Mouse (Mus musculus) liver, adult 2 months (tissue): ENCODE results near the gene Car11. TPM values are rescaled to one million over a fixed set of nuclear protein-coding genes. Genes with fewer than 3 reads are reported as not detected.

ENCODE experiments used
- DNase-seq: peaks from one replicate; pipeline ENCODE4 v3.0.0-alpha.2; 2011; ENCODE audit warnings: low read depth, low spot score; ENCODE audit errors: extremely low read depth
- H3K27ac ChIP-seq: fragments of 200-500 bp; replicated peaks from 2 replicates; pipeline ENCODE4 v1.5.1; 2012; ENCODE audit warnings: low read depth, mild to moderate bottlenecking, control low read depth, inconsistent platforms, low read length; ENCODE audit not compliant: insufficient read depth
- H3K27me3 ChIP-seq: fragments of 200-500 bp; 2 replicates; pipeline ENCODE4 v1.6.1; 2012; ENCODE audit warnings: mild to moderate bottlenecking, moderate library complexity, low read length, inconsistent platforms; ENCODE audit not compliant: control insufficient read depth, insufficient read depth
- H3K36me3 ChIP-seq: fragments of 200-500 bp; 2 replicates; pipeline ENCODE4 v1.6.1; 2012; ENCODE audit warnings: low read length, inconsistent platforms; ENCODE audit not compliant: control insufficient read depth, insufficient read depth
- H3K4me1 ChIP-seq: fragments of 200-500 bp; 2 replicates; pipeline ENCODE4 v1.6.1; 2011; ENCODE audit warnings: low read length; ENCODE audit not compliant: control insufficient read depth, insufficient read depth
- H3K4me3 ChIP-seq: fragments of 200-500 bp; 2 replicates; pipeline ENCODE4 v1.5.1; 2011; ENCODE audit warnings: low read depth, mild to moderate bottlenecking, control low read depth, low read length, moderate library complexity; ENCODE audit not compliant: insufficient read depth
- H3K79me2 ChIP-seq: fragments of 200-500 bp; 2 replicates; pipeline ENCODE4 v1.6.1; 2012; ENCODE audit warnings: inconsistent platforms, mild to moderate bottlenecking, low read length, moderate library complexity; ENCODE audit not compliant: control insufficient read depth, insufficient read depth
- H3K9ac ChIP-seq: fragments of 200-500 bp; 2 replicates; pipeline ENCODE4 v1.6.1; 2012; ENCODE audit warnings: low read depth, mild to moderate bottlenecking, control low read depth, inconsistent platforms, low read length
- CTCF ChIP-seq: fragments of 200-500 bp; IDR thresholded peaks from 2 replicates; pipeline ENCODE4 v1.5.1; 2011; ENCODE audit warnings: low read depth, low read length, control low read depth
- POLR2A ChIP-seq: fragments of 200-500 bp; IDR thresholded peaks from 2 replicates; pipeline ENCODE4 v1.6.1; 2011; ENCODE audit warnings: low read length, control low read depth; ENCODE audit not compliant: insufficient read depth; ENCODE audit errors: extremely low read depth
- WGBS: fragments of 180-500 bp; shearing (Covaris S2); methylation state at CpG from one replicate; pipeline ENCODE4 v1.1.7; 2018; 5-methylcytosine and 5-hydroxymethylcytosine counted together
- polyA plus RNA-seq: library from polyadenylated mRNA; depleted of rRNA; stranded (reverse); fragments of >200 nt; gene quantifications from 2 replicates; pipeline ENCODE4 v1.2.3, GENCODE M21; 2012; rRNA removed
- total RNA-seq: library from RNA; depleted of rRNA; stranded (reverse); fragments of >200 nt; gene quantifications from 2 replicates; pipeline ENCODE4 v1.2.3, GENCODE M21; 2014; rRNA removed

Car11 gene
- total and polyA plus RNA-seq, 2 experiments: 0.09 to 0.59 TPM

- DNase-seq: peak; percentile 41
- no peaks in the 10 kb centered on the region; the same call in 1 of the 2 replicates for H3K27me3 ChIP-seq
- H3K4me3 ChIP-seq: no peak overlapping the region
- TF ChIP-seq POLR2A (no peak), CTCF (no peak)
- no peak overlapping the region for H3K9ac ChIP-seq
- H3K79me2 ChIP-seq: no peaks in the 10 kb centered on the region
- no peaks in the 10 kb centered on the region for H3K36me3 ChIP-seq
- no peak overlapping the region for H3K27ac ChIP-seq
- 16% methylated on average over 2 of the region's 2 CpGs for WGBS
- no peaks in the 10 kb centered on the region for H3K4me1 ChIP-seq
Observed at GRCm38 (mm10) chr7:45744387-45744786, 44.7 kb downstream of the Car11 start.

GRCm38 (mm10) chr7:45746518-45746917, 46.9 kb downstream of the Car11 start:
- no peaks in the 10 kb centered on the region; the same call in none of the 2 replicates for H3K27me3 ChIP-seq
- H3K36me3 ChIP-seq: no peaks in the 10 kb centered on the region
- no peak for DNase-seq
- H3K79me2 ChIP-seq: no peaks in the 10 kb centered on the region
- no peak overlapping the region for H3K9ac ChIP-seq
- H3K27ac ChIP-seq: no peak overlapping the region
- no peak overlapping the region for H3K4me3 ChIP-seq
- WGBS: 73% methylated on average over 6 of the region's 6 CpGs
- TF ChIP-seq POLR2A (no peak), CTCF (peak; percentile 57; the same call in 1 of the 2 replicates)
- no peaks in the 10 kb centered on the region for H3K4me1 ChIP-seq

GRCm38 (mm10) chr7:45747450-45747849, 47.8 kb downstream of the Car11 start:
- Histone ChIP-seq H3K27ac (no peak overlapping the region), H3K9ac (no peak overlapping the region), H3K27me3 (no peaks in the 10 kb centered on the region; the same call in none of the 2 replicates), H3K4me3 (no peak overlapping the region), H3K36me3 (no peaks in the 10 kb centered on the region), H3K4me1 (no peaks in the 10 kb centered on the region), H3K79me2 (no peaks in the 10 kb centered on the region)
- TF ChIP-seq CTCF (no peak), POLR2A (no peak)
- 90% methylated on average over 5 of the region's 5 CpGs for WGBS
- no peak for DNase-seq

GRCm38 (mm10) chr7:45748110-45748509, 48.5 kb downstream of the Car11 start:
- 70% methylated on average over 7 of the region's 7 CpGs for WGBS
- Histone ChIP-seq H3K9ac (no peak overlapping the region), H3K4me1 (no peaks in the 10 kb centered on the region), H3K27me3 (no peaks in the 10 kb centered on the region; the same call in none of the 2 replicates), H3K36me3 (no peaks in the 10 kb centered on the region), H3K27ac (no peak overlapping the region), H3K4me3 (no peak overlapping the region), H3K79me2 (no peaks in the 10 kb centered on the region)
- no peak for TF ChIP-seq POLR2A
- DNase-seq: no peak

GRCm38 (mm10) chr7:45749401-45749800, 49.8 kb downstream of the Car11 start:
- H3K36me3 ChIP-seq: no peaks in the 10 kb centered on the region
- H3K9ac ChIP-seq: no peak overlapping the region
- no peaks in the 10 kb centered on the region for H3K79me2 ChIP-seq
- H3K4me3 ChIP-seq: no peak overlapping the region
- H3K27me3 ChIP-seq: no peaks in the 10 kb centered on the region; the same call in none of the 2 replicates
- H3K4me1 ChIP-seq: no peaks in the 10 kb centered on the region
- 46% methylated on average over 10 of the region's 10 CpGs for WGBS
- no peak for DNase-seq
- no peak for TF ChIP-seq POLR2A
- TF ChIP-seq CTCF: no peak
- H3K27ac ChIP-seq: no peak overlapping the region

- TF ChIP-seq CTCF: no peak
- TF ChIP-seq POLR2A: no peak
- no peaks in the 10 kb centered on the region for H3K79me2 ChIP-seq
- H3K4me3 ChIP-seq: no peak overlapping the region
- DNase-seq: peak; percentile 12
- H3K36me3 ChIP-seq: no peaks in the 10 kb centered on the region
- H3K9ac ChIP-seq: no peak overlapping the region
- 46% methylated on average over 9 of the region's 9 CpGs for WGBS
- H3K27ac ChIP-seq: no peak overlapping the region
- H3K27me3 ChIP-seq: no peaks in the 10 kb centered on the region; the same call in none of the 2 replicates
- no peaks in the 10 kb centered on the region for H3K4me1 ChIP-seq
Observed at GRCm38 (mm10) chr7:45750162-45750561, 50.5 kb downstream of the Car11 start.

Other genes starting within 250 kb of the Car11 start
Only the 30 nearest of the 34 such genes appear.
- 0.07 and 0.18 TPM in 2 replicates for gene Tulp2, start 218.0 kb upstream of the Car11 start, total RNA-seq
- gene Tulp2, start 218.0 kb upstream of the Car11 start, polyA plus RNA-seq: 0.30 and 0.31 TPM in 2 replicates
- gene Gm45808, start 213.0 kb upstream of the Car11 start, total RNA-seq: 1.3 and 5.7 TPM in 2 replicates
- 0.28 and 1.5 TPM in 2 replicates for gene Gm45808, start 213.0 kb upstream of the Car11 start, polyA plus RNA-seq
- gene Dhdh, start 211.0 kb upstream of the Car11 start, total RNA-seq: 73.7 and 79.3 TPM in 2 replicates
- gene Dhdh, start 211.0 kb upstream of the Car11 start, polyA plus RNA-seq: 37.2 and 37.7 TPM in 2 replicates
- 68.1 and 84.8 TPM in 2 replicates for gene Nucb1, start 189.4 kb upstream of the Car11 start, total RNA-seq
- gene Nucb1, start 189.4 kb upstream of the Car11 start, polyA plus RNA-seq: 307 and 310 TPM in 2 replicates
- gene Ppp1r15a, start 173.6 kb upstream of the Car11 start, total RNA-seq: 4.3 and 4.4 TPM in 2 replicates
- gene Ppp1r15a, start 173.6 kb upstream of the Car11 start, polyA plus RNA-seq: 10.8 and 14.9 TPM in 2 replicates
- gene Plekha4, start 173.5 kb upstream of the Car11 start, total RNA-seq: 0.55 and 0.60 TPM in 2 replicates
- 1.00 and 1.8 TPM in 2 replicates for gene Plekha4, start 173.5 kb upstream of the Car11 start, polyA plus RNA-seq
- not detected in 2 replicates for gene Hsd17b14, start 144.9 kb upstream of the Car11 start, total RNA-seq
- not detected in 2 replicates for gene Hsd17b14, start 144.9 kb upstream of the Car11 start, polyA plus RNA-seq
- gene Bcat2, start 129.7 kb upstream of the Car11 start, total RNA-seq: 14.7 and 18.1 TPM in 2 replicates
- gene Bcat2, start 129.7 kb upstream of the Car11 start, polyA plus RNA-seq: 41.0 and 54.5 TPM in 2 replicates
- gene Fgf21, start 84.4 kb upstream of the Car11 start, total RNA-seq: 0.94 and 1.0 TPM in 2 replicates
- gene Fgf21, start 84.4 kb upstream of the Car11 start, polyA plus RNA-seq: 3.7 and 4.3 TPM in 2 replicates
- not detected in 2 replicates for gene Fut1, start 82.6 kb upstream of the Car11 start, total RNA-seq
- 0.15 and 0.21 TPM in 2 replicates for gene Fut1, start 82.6 kb upstream of the Car11 start, polyA plus RNA-seq
- 0.09 TPM in 1 of 2 replicates, not detected in the other for gene Izumo1, start 78.0 kb upstream of the Car11 start, total RNA-seq
- gene Izumo1, start 78.0 kb upstream of the Car11 start, polyA plus RNA-seq: 0.04 and 0.13 TPM in 2 replicates
- 2.3 and 4.3 TPM in 2 replicates for gene Rasip1, start 72.4 kb upstream of the Car11 start, total RNA-seq
- gene Rasip1, start 72.4 kb upstream of the Car11 start, polyA plus RNA-seq: 3.6 and 5.1 TPM in 2 replicates
- 0.07 and 0.09 TPM in 2 replicates for gene Mamstr, start 59.9 kb upstream of the Car11 start, total RNA-seq
- gene Mamstr, start 59.9 kb upstream of the Car11 start, polyA plus RNA-seq: 0.10 and 0.19 TPM in 2 replicates
- 0.18 TPM in 1 of 2 replicates, not detected in the other for gene Fut2, start 33.4 kb upstream of the Car11 start, total RNA-seq
- gene Fut2, start 33.4 kb upstream of the Car11 start, polyA plus RNA-seq: 0.05 and 0.14 TPM in 2 replicates
- gene Ntn5, start 15.8 kb upstream of the Car11 start, total RNA-seq: not detected in 2 replicates
- gene Ntn5, start 15.8 kb upstream of the Car11 start, polyA plus RNA-seq: not detected in 2 replicates
- gene Sec1, start 5.4 kb upstream of the Car11 start, total RNA-seq: not detected in 2 replicates
- not detected in 2 replicates for gene Sec1, start 5.4 kb upstream of the Car11 start, polyA plus RNA-seq
- 93.0 and 110 TPM in 2 replicates for gene Dbp, start 5.2 kb downstream of the Car11 start, total RNA-seq
- gene Dbp, start 5.2 kb downstream of the Car11 start, polyA plus RNA-seq: 8.6 and 17.0 TPM in 2 replicates
- 436 and 542 TPM in 2 replicates for gene Rpl18, start 15.6 kb downstream of the Car11 start, total RNA-seq
- gene Rpl18, start 15.6 kb downstream of the Car11 start, polyA plus RNA-seq: 366 and 534 TPM in 2 replicates
- 13.4 and 15.2 TPM in 2 replicates for gene Sphk2, start 18.2 kb downstream of the Car11 start, total RNA-seq
- 62.9 and 80.1 TPM in 2 replicates for gene Sphk2, start 18.2 kb downstream of the Car11 start, polyA plus RNA-seq
- gene Fam83e, start 21.4 kb downstream of the Car11 start, total RNA-seq: 0.18 TPM in 1 of 2 replicates, not detected in the other
- gene Fam83e, start 21.4 kb downstream of the Car11 start, polyA plus RNA-seq: 0.05 and 0.10 TPM in 2 replicates
- not detected in 2 replicates for gene Spaca4, start 26.0 kb downstream of the Car11 start, total RNA-seq
- not detected in 2 replicates for gene Spaca4, start 26.0 kb downstream of the Car11 start, polyA plus RNA-seq
- gene Lmtk3, start 83.9 kb downstream of the Car11 start, total RNA-seq: not detected in 2 replicates
- gene Lmtk3, start 83.9 kb downstream of the Car11 start, polyA plus RNA-seq: 0.02 TPM in 1 of 2 replicates, not detected in the other
- gene Sult2b1, start 84.8 kb downstream of the Car11 start, total RNA-seq: not detected in 2 replicates
- gene Sult2b1, start 84.8 kb downstream of the Car11 start, polyA plus RNA-seq: 0.10 TPM in 1 of 2 replicates, not detected in the other
- gene Cyth2, start 114.7 kb downstream of the Car11 start, total RNA-seq: 18.1 and 20.9 TPM in 2 replicates
- gene Cyth2, start 114.7 kb downstream of the Car11 start, polyA plus RNA-seq: 14.2 and 14.8 TPM in 2 replicates
- gene Kcnj14, start 124.9 kb downstream of the Car11 start, total RNA-seq: 0.07 TPM in 1 of 2 replicates, not detected in the other
- 0.11 TPM in 1 of 2 replicates, not detected in the other for gene Kcnj14, start 124.9 kb downstream of the Car11 start, polyA plus RNA-seq
- 5.3 and 6.8 TPM in 2 replicates for gene Grwd1, start 131.1 kb downstream of the Car11 start, total RNA-seq
- 7.5 and 11.0 TPM in 2 replicates for gene Grwd1, start 131.1 kb downstream of the Car11 start, polyA plus RNA-seq
- 68.9 and 85.4 TPM in 2 replicates for gene Kdelr1, start 172.9 kb downstream of the Car11 start, total RNA-seq
- gene Kdelr1, start 172.9 kb downstream of the Car11 start, polyA plus RNA-seq: 253 and 258 TPM in 2 replicates
- under 0.01 and 0.07 TPM in 2 replicates for gene Grin2d, start 178.5 kb downstream of the Car11 start, total RNA-seq
- gene Grin2d, start 178.5 kb downstream of the Car11 start, polyA plus RNA-seq: 0.19 and 0.20 TPM in 2 replicates
- not detected in 2 replicates for gene Syngr4, start 196.9 kb downstream of the Car11 start, total RNA-seq
- 0.12 TPM in 1 of 2 replicates, not detected in the other for gene Syngr4, start 196.9 kb downstream of the Car11 start, polyA plus RNA-seq
- gene Tmem143, start 197.1 kb downstream of the Car11 start, total RNA-seq: 16.6 and 27.7 TPM in 2 replicates
- gene Tmem143, start 197.1 kb downstream of the Car11 start, polyA plus RNA-seq: 53.7 and 59.5 TPM in 2 replicates